Mouse (Mus musculus) lung, postnatal 0 days (tissue): Measurements from ENCODE around the gene Trim61.

ENCODE experiments used
- CTCF ChIP-seq: IDR thresholded peaks from 2 replicates; pipeline ENCODE4 v1.5.1; 2016; ENCODE audit warnings: antibody characterized with exemption, mild to moderate bottlenecking
- EP300 ChIP-seq: IDR thresholded peaks from 2 replicates; pipeline ENCODE4 v1.6.1; 2016; ENCODE audit warnings: antibody characterized with exemption, mild to moderate bottlenecking, control low read depth

DNA sequence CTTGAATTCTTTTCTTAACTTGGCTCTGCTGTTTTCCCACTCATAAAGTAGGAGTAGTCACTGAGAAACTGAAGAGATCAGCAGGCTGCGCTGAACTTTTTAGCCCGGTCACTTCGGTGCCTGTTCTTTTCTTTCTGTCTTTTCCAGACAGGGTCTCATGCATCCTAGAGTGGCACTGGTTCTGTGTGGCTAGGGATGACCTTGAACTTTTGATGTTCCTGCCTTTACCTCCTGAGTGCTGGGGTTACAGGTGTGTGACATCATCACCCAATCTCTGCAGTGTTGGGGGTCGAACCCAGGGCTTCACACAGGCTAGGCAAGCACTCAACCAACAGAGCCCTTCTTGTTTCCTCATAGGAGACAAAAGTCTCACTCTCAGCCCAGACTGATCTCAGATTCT is 38.4 kb upstream of the Trim61 start:
- TF ChIP-seq CTCF (no peak), EP300 (no peak)
